Mouse (Mus musculus) kidney, adult 9 months (tissue): Measurements from ENCODE around the gene Pcsk2.

Experiments
- DNase-seq: peaks from one replicate; pipeline ENCODE4 v3.0.0; 2022

The Pcsk2 gene

GRCm38 (mm10) chr2:143646001-143646400, 100.0 kb downstream of the Pcsk2 start:
- no peak for DNase-seq

GRCm38 (mm10) chr2:143654621-143655020, 108.7 kb downstream of the Pcsk2 start:
- no peak for DNase-seq

DNA sequence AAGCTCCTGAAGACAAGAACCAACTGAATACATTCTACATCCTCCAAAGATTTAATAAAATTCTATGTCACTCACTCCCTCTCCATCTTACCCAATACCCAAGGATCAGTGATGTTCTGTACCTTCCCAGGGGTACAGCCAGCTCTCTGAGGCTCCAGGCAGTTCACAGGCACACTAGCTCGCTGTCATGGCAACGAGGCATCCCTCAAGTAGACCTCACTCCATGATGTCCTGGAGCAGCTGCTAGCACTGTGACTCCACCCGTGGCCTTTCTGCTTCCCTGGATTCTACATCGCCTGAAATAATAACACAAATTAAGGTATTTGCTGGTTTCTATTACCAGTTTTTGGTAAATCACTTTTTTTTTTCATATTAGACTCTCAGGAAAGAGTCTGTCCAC, 111.0 kb downstream of the Pcsk2 start:
- no peak for DNase-seq

DNA sequence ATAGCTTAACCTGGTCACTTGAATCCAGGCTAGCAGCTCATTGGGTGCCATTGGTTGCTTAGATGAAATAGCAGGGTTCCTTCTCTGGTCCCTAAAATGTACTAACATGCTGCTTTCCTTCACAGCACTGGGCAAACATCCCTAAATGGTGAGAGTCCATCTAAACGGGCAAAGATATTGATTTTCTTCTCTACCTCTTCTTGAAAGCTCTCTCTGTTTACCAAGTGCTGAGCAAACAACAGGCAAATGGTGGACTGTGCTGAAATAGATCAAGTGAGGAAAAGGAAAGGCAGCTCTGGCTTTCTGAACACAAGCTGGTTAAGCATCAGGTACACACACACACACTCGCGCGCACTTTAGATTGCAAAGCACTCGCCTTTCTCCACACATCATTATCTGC, 120.8 kb downstream of the Pcsk2 start:
- DNase-seq = no peak

GRCm38 (mm10) chr2:143677869-143678268, 131.9 kb downstream of the Pcsk2 start:
- no peak for DNase-seq

GRCm38 (mm10) chr2:143679513-143679912, 133.6 kb downstream of the Pcsk2 start:
- DNase-seq = no peak

DNA sequence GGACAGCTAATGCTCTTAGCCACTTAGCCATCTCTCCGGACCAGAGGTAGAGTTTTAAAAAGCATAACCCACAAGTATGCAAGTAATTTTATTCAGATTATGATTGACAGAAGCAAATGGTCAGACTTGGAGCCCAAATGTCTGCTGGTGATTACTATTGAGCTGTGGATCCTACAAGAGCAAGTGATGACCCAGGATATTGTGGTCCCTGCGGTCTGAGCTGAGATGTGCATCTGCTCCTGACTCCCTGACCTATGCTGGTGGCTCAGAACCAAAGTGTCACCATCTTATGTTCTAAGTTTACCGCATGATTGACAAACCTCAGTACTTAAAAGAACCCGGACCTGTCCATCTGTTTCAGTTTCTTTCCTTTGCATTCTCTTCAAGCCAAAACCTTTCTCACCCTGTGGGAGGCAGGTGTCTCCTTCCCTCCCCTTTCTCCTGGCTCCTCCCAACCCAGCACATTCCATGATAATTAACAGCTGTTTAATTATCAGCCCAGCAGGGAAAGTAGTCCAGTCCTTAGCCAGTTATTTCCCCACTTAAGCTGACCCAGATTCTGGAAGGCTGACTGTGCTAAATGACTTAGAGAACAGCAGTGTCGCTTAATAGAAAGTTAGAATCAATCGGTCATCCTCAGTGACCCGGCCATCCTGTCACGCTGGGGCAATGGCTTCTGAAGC, 136.1 kb downstream of the Pcsk2 start:
- peak; percentile 83 for DNase-seq

DNA sequence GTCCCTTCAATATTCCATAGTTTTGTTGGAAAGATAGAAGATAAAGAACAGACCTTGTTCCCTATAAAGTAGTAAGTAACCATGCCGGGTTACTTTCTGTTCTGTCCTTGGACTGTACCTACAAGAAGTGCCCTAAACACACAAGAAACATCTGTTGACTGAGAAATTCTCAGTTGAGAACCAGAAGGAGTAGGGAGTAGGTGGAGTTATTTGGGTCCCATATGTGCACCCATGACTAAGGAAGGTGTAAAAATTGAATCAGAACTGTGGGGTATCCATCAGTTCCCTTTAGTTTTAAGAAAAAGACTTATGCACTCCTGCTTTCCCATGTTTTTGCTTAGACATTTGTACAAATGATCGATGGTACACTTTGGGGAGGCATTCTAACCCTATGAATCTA, 137.6 kb downstream of the Pcsk2 start:
- no peak for DNase-seq

- DNase-seq = no peak
Measured at GRCm38 (mm10) chr2:143691244-143691643, 145.3 kb downstream of the Pcsk2 start.

GRCm38 (mm10) chr2:143696026-143696557, 150.1 kb downstream of the Pcsk2 start:
- no peak for DNase-seq

- no peak for DNase-seq
Measured at GRCm38 (mm10) chr2:143696704-143697103, 150.7 kb downstream of the Pcsk2 start.

- no peak for DNase-seq
Measured at GRCm38 (mm10) chr2:143701141-143701540, 155.2 kb downstream of the Pcsk2 start.

GRCm38 (mm10) chr2:143702931-143703344, 157.0 kb downstream of the Pcsk2 start:
- DNase-seq = no peak

GRCm38 (mm10) chr2:143708205-143708604, 162.2 kb downstream of the Pcsk2 start:
- no peak for DNase-seq

DNA sequence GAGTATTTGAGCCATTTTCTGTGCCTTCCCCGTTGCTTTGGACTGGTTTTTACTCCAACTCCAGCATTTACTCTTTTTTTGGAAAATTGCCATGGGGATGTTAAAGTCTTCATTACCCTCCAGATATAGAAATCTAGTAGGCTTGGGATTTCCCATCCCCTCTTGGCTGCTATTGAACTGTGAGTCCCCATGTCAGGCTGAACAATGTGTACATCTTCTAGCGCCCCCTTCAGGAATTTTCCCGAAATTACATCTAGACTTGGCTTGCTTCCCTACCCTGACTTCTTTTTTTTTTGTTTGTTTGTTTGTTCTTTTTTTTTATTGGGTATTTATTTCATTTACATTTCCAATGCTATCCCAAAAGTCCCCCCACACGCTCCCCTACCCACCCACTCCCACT, 163.3 kb downstream of the Pcsk2 start:
- DNase-seq = peak; percentile 19

DNA sequence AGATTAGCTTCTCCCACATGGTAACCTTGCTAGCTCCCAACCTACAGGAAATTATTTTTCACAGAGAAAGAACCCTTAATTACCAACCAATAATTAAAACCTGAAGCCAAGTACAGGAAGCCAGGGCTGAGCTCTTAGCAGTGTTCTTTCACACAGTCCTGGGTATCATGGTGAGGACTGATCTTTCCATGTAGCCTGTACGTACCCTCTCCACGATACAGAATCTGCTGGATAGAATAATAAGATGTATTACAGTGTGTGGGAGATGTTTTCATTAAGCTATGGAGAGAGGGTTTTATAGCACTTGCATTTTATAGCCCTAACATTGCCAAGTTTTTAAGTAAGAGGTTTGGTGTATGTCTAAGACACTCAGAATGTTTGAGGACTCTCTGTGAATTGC, 164.0 kb downstream of the Pcsk2 start:
- no peak for DNase-seq

- DNase-seq = no peak
Measured at GRCm38 (mm10) chr2:143711886-143712285, 165.9 kb downstream of the Pcsk2 start.

DNA sequence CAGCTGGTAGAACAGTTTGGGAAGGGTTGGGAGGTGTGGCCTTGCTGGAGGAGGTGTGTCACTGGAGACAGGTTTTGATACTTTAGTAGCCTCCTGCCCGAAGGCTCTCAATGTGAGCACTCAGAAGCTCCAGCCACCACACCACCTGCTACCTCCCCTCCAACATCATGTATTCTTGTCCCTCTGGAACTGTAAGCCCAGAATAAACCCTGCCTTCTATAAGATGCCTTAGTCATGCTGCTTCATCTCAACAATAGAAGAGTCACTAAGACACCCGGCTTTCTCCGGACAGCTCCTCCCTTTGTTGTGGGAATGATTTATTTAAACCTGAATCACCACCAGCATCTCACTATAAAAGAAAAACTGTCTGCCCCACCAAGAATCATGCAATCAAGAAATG, 166.9 kb downstream of the Pcsk2 start:
- no peak for DNase-seq

GRCm38 (mm10) chr2:143713902-143714301, 167.9 kb downstream of the Pcsk2 start:
- no peak for DNase-seq

- DNase-seq = no peak
Measured at GRCm38 (mm10) chr2:143715110-143715509, 169.2 kb downstream of the Pcsk2 start.

DNA sequence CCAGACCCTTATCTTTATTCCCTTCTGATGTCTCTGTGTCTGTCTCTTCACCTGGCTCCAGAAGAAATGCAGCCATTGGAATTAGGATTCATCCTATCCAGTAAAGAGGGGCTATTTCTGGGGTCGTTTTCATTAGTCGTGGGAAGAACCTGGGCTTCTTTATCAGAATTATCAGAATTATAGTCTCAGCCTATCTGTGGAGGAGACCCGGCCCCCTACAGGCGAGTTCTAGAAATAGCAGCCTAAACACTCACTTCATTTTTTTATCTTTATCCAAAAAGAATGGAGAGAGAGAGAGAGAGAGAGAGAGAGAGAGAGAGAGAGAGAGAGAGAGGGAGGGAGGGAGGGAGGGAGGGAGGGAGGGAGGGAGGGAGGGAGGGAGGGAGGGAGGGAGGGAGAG, 177.3 kb downstream of the Pcsk2 start:
- DNase-seq = no peak

- no peak for DNase-seq
Measured at GRCm38 (mm10) chr2:143724101-143724500, 178.1 kb downstream of the Pcsk2 start.

GRCm38 (mm10) chr2:143724720-143725119, 178.8 kb downstream of the Pcsk2 start:
- no peak for DNase-seq

- DNase-seq = no peak
Measured at GRCm38 (mm10) chr2:143732501-143732900, 186.5 kb downstream of the Pcsk2 start.

- no peak for DNase-seq
Measured at GRCm38 (mm10) chr2:143735442-143735841, 189.5 kb downstream of the Pcsk2 start.
